Mouse (Mus musculus): ENCODE data around the gene Tle3. TPM values are rescaled to one million over a fixed set of nuclear protein-coding genes. Genes with fewer than 3 reads are reported as not detected.
A peak's percentile ranks its signal among the peaks of the same experiment; 100 is the strongest.

Tle3 gene
- polyA plus RNA-seq, 1 experiment from 2014 or later = 15.9 TPM

DNA sequence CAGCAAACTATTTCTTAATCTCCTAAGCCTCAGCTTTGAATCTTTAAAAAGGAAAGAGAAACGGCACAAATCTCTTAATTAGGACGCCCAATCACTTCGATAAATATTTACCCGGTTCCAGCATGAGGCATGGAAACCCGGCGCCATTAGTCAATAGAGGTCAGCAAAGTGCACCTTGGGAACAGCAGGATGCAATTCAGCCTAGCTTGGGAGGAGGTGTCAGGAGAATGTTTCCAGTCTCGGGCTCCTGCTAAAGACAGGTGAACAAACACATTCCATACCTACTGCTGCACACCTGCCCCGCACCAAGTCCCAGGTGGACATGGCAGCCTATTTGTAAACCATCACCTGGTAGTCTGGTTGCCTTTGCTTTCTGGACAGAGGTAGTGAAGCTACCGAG, 6.1 kb upstream of the Tle3 start:
- Histone ChIP-seq H3K9ac (ENCODE audit: low read depth, low read length) (no peak overlapping the region), H3K4me2 (ENCODE audit: low read depth, low read length) (no peak overlapping the region), H3K36me3 (ENCODE audit: control insufficient read depth, insufficient read depth, low read length) (no peaks in the 10 kb centered on the region), H3K9me3 (ENCODE audit: control insufficient read depth, low read length) (no peaks in the 10 kb centered on the region), H3K27ac (ENCODE audit: low read length) (no peak overlapping the region), H3K27me3 (replicated peaks; ENCODE audit: control insufficient read depth, insufficient read depth, low read length) (no peaks in the 10 kb centered on the region; the same call in 1 of the 2 replicates), H3K4me1 (ENCODE audit: control insufficient read depth, insufficient read depth, low read length) (peaks cover 33% of the 10 kb centered on the region), H3K4me3 (ENCODE audit: low read length) (no peak overlapping the region)
- WGBS = 24% methylated on average over 9 of the region's 9 CpGs
- ATAC-seq = no peak

GRCm38 (mm10) chr9:61367156-61367555, 5.0 kb upstream of the Tle3 start:
- no peak overlapping the region for H3K9ac ChIP-seq (ENCODE audit: low read depth, low read length)
- no peak overlapping the region for H3K4me3 ChIP-seq (ENCODE audit: low read length)
- no peak for ATAC-seq
- H3K27ac ChIP-seq (ENCODE audit: low read length) = no peak overlapping the region; the same call in 1 of the 2 replicates
- H3K36me3 ChIP-seq (ENCODE audit: control insufficient read depth, insufficient read depth, low read length) = no peaks in the 10 kb centered on the region
- H3K27me3 ChIP-seq (replicated peaks; ENCODE audit: control insufficient read depth, insufficient read depth, low read length) = no peaks in the 10 kb centered on the region; the same call in 1 of the 2 replicates
- no peak overlapping the region for H3K4me2 ChIP-seq (ENCODE audit: low read depth, low read length)
- peaks cover 37% of the 10 kb centered on the region for H3K4me1 ChIP-seq (ENCODE audit: control insufficient read depth, insufficient read depth, low read length)
- H3K9me3 ChIP-seq (ENCODE audit: control insufficient read depth, low read length) = no peaks in the 10 kb centered on the region
- 37% methylated on average over 4 of the region's 4 CpGs for WGBS

DNA sequence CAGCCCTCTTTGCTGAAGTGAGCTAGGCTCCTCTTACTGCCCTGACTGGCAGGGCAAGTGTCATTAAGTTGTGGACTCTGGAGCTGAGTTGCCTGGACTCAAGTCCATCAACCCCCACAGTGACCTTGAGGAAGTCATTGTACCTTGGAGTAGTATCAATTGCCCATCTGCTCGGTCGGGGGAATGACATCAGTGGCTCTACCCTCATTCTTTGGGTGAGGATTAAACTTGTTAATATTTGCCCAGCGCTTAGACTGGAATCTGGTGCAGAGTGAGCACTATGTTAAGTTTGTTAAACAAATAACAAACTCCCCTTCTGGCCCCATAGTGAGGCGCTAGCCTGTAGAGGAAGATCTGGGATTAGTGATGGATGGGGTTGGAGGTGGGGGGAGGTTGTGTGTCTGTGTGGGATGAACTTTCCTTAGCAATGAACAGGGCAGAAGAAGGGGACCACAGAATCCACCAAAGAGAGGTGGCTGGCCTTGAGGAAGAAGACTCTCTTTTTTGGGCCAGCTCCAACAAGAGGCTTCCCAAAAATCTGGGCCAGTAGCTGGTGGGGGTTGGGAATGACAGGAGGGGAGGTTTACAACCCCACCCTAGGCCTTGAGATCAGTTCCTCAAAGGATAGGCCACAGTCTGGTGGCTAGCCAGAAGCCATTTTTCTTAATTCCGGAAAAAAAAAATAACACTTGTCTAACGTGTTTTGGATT, 4.2 kb upstream of the Tle3 start:
- Histone ChIP-seq H3K9ac (ENCODE audit: low read depth, low read length) (no peak overlapping the region), H3K27ac (ENCODE audit: low read length) (peak overlapping the region; percentile 10; the same call in 1 of the 2 replicates), H3K4me2 (ENCODE audit: low read depth, low read length) (no peak overlapping the region), H3K4me3 (ENCODE audit: low read length) (no peak overlapping the region), H3K4me1 (ENCODE audit: control insufficient read depth, insufficient read depth, low read length) (peaks cover 37% of the 10 kb centered on the region), H3K36me3 (ENCODE audit: control insufficient read depth, insufficient read depth, low read length) (no peaks in the 10 kb centered on the region), H3K27me3 (replicated peaks; ENCODE audit: control insufficient read depth, insufficient read depth, low read length) (no peaks in the 10 kb centered on the region; the same call in 1 of the 2 replicates), H3K9me3 (ENCODE audit: control insufficient read depth, low read length) (no peaks in the 10 kb centered on the region)
- ATAC-seq = peak; percentile 42
- 14% methylated on average over 6 of the region's 6 CpGs for WGBS

DNA sequence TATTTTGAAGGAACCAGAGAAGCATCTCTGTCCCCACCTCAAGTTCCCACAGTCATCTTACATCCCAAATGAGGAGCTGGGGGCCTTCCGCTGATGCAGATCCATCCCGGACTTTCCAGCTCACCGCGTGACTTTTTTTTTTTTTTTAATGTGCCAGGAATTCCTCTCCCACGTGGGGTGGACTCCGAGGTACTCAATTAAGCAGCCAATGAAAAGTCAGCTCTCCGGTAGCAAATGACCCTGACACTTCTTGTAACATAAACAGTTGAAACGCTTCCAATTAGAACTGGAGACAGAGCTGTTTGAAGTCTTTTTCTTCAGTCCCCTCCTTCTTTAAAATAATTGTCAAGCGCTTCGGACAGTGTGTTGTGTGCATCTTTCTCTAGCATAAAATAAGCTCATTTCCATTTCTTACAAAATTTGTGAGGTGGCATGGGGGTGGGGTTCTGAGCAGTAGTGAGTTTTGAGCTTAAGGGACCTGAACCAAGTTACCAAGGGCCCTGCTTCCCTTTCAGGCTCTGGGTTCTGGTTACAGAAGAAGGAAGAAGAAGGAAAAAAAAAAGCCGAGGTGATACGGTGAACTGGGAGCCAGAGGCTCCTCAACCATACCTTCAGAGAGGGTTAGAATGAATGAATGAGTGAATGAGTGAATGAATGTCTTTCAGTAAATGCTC, 3.5 kb upstream of the Tle3 start:
- Histone ChIP-seq H3K27me3 (replicated peaks; ENCODE audit: control insufficient read depth, insufficient read depth, low read length) (no peaks in the 10 kb centered on the region; the same call in 1 of the 2 replicates), H3K36me3 (ENCODE audit: control insufficient read depth, insufficient read depth, low read length) (no peaks in the 10 kb centered on the region), H3K4me2 (ENCODE audit: low read depth, low read length) (peak overlapping the region; percentile 65), H3K9me3 (ENCODE audit: control insufficient read depth, low read length) (no peaks in the 10 kb centered on the region), H3K27ac (ENCODE audit: low read length) (peak overlapping the region; percentile 43), H3K9ac (ENCODE audit: low read depth, low read length) (0 out of 2 replicates have a peak overlapping the region, but pooled peaks have one; percentile 56), H3K4me3 (ENCODE audit: low read length) (peak overlapping the region; percentile 35), H3K4me1 (ENCODE audit: control insufficient read depth, insufficient read depth, low read length) (peaks cover 37% of the 10 kb centered on the region)
- under 1% methylated on average over 12 of the region's 12 CpGs for WGBS
- no peak for ATAC-seq

DNA sequence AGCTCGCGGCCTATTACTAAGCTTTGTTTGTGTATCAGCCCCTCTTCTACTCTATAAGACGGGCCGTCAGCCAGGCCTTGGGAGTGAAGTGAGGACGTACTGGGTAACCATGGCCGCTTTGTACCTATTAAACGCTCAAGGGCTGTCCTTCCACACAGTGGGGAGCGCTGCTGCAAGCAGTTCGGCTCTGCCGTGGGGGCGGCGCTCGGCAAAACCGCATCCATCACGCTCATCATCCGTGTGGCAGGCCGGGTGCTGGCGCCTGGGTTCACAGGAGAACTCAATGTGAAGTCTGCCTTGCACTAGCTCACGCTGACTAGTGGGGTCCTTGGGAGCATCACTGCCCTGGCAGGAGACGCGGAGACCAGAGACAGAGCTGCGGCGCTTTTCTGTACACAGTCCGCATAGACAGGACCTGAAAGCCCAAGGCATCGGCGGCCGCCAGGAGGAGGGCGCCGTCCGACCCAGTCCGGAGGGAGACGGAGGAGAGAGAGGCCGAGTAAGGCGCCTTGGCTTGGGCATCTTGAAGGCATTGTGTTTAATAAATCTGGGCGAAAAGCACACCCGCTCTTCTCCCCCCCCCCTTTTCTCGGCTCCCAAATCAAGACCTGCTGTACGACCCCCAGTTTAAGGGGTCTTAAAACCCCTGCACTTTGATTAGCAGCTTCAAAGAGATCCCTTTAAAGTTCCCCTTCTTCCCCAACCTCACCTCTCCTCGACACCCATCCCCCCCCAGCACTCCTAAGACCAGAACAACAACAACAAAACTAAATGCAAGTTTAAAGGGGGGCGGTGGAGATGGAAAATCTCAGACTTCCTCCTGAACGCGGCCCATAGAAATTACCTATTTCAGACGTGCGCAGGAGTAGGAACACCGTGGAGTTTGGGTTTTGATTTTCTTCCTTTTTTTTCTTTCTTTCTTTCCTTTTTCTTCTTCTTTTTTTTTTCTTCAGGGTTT, 2.6 kb upstream of the Tle3 start:
- Histone ChIP-seq H3K27me3 (replicated peaks; ENCODE audit: control insufficient read depth, insufficient read depth, low read length) (no peaks in the 10 kb centered on the region; the same call in 1 of the 2 replicates), H3K9ac (ENCODE audit: low read depth, low read length) (peak overlapping the region; percentile 56), H3K27ac (ENCODE audit: low read length) (peak overlapping the region; percentile 43), H3K36me3 (ENCODE audit: control insufficient read depth, insufficient read depth, low read length) (no peaks in the 10 kb centered on the region), H3K4me3 (ENCODE audit: low read length) (peak overlapping the region; percentile 35), H3K4me1 (ENCODE audit: control insufficient read depth, insufficient read depth, low read length) (peaks cover 37% of the 10 kb centered on the region), H3K9me3 (ENCODE audit: control insufficient read depth, low read length) (no peaks in the 10 kb centered on the region), H3K4me2 (ENCODE audit: low read depth, low read length) (peak overlapping the region; percentile 65)
- no peak for ATAC-seq
- WGBS = under 1% methylated on average over 45 of the region's 45 CpGs

- no peaks in the 10 kb centered on the region for H3K9me3 ChIP-seq (ENCODE audit: control insufficient read depth, low read length)
- under 1% methylated on average over 24 of the region's 25 CpGs for WGBS
- H3K27me3 ChIP-seq (replicated peaks; ENCODE audit: control insufficient read depth, insufficient read depth, low read length) = no peaks in the 10 kb centered on the region
- peak overlapping the region; percentile 97 for H3K4me2 ChIP-seq (ENCODE audit: low read depth, low read length)
- peak overlapping the region; percentile 86 for H3K4me3 ChIP-seq (ENCODE audit: low read length)
- peak overlapping the region; percentile 78; the same call in 1 of the 2 replicates for H3K9ac ChIP-seq (ENCODE audit: low read depth, low read length)
- peaks cover 42% of the 10 kb centered on the region for H3K4me1 ChIP-seq (ENCODE audit: control insufficient read depth, insufficient read depth, low read length)
- peak; percentile 75 for ATAC-seq
- H3K36me3 ChIP-seq (ENCODE audit: control insufficient read depth, insufficient read depth, low read length) = no peaks in the 10 kb centered on the region
- H3K27ac ChIP-seq (ENCODE audit: low read length) = peak overlapping the region; percentile 86
Measured at GRCm38 (mm10) chr9:61370454-61370888, 1.7 kb upstream of the Tle3 start.

DNA sequence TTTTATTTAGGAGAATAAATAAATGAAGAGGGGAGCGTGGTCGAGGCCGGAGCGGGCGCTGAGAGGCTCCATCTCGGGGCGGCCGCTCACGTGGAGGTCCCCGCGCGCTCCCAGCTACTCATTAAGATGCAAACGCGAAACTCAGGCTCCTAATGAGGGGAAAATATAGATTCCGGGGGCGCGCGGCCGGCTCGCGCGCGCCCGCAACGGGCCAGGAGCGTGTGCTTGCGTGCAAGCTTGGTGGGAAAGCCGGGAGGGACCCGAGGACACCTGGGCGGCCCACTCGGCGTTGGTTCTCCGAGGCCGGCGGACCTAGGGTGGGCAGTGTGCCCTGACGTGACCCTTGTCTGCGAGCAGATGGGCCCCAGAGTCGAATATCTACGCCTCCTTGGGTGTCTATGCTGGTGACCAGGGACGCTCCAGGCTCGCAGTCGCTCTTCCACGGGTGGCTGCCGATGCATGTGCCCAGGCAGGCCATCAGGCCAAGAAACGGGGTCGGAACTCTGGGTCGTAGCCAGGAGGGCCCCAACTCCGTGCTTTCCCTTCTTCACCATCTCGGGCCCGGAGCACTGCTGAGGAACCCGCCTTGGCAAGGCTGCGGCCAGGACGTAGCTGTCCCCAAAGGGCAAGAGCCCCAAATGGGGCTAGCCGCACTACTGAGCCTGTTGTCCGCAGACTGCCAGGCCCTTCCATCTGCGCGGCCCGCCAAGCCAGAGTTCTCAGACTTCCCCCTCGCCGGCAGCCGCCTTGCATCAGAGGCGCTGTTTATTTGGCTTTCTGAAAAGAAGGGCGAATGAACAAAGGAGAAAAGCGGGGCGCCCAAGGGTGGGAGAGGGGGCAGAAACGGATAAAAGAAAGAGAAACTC, 1.0 kb upstream of the Tle3 start:
- Histone ChIP-seq H3K9me3 (ENCODE audit: control insufficient read depth, low read length) (no peaks in the 10 kb centered on the region), H3K36me3 (ENCODE audit: control insufficient read depth, insufficient read depth, low read length) (no peaks in the 10 kb centered on the region), H3K9ac (ENCODE audit: low read depth, low read length) (peak overlapping the region; percentile 78), H3K27ac (ENCODE audit: low read length) (peak overlapping the region; percentile 86), H3K27me3 (replicated peaks; ENCODE audit: control insufficient read depth, insufficient read depth, low read length) (no peaks in the 10 kb centered on the region), H3K4me3 (ENCODE audit: low read length) (peak overlapping the region; percentile 86), H3K4me1 (ENCODE audit: control insufficient read depth, insufficient read depth, low read length) (peaks cover 47% of the 10 kb centered on the region), H3K4me2 (ENCODE audit: low read depth, low read length) (peak overlapping the region; percentile 97)
- WGBS = under 1% methylated on average over 66 of the region's 66 CpGs
- ATAC-seq = peak; percentile 2; the same call in 1 of the 2 replicates

DNA sequence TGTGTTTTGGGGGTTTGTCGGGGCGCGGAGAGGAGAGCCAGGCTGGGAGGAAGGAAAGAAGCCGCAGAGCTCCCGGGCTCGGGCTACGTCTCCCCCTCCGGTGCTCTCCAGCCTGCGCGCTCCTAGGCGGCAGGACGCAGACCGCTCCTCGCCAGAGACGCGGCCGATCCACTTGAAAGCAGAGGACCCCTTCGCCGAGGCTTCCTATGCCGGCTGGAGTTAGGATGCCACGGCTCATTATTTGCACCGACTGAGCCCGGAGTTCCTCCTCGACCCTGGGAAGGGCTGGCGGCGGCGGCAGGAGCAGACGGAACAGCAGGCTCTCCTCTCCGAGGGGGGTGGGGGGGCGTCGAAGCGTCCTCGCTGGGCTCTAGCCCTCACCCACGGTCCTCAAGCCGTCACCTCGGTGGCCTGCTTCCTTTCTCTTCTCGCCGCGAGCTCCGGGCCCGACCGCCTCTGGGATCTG, 377 bp downstream of the Tle3 start:
- Histone ChIP-seq H3K4me3 (ENCODE audit: low read length) (peak overlapping the region; percentile 86), H3K36me3 (ENCODE audit: control insufficient read depth, insufficient read depth, low read length) (no peaks in the 10 kb centered on the region), H3K9ac (ENCODE audit: low read depth, low read length) (peak overlapping the region; percentile 96), H3K4me2 (ENCODE audit: low read depth, low read length) (peak overlapping the region; percentile 90), H3K27me3 (replicated peaks; ENCODE audit: control insufficient read depth, insufficient read depth, low read length) (no peaks in the 10 kb centered on the region), H3K27ac (ENCODE audit: low read length) (peak overlapping the region; percentile 95), H3K4me1 (ENCODE audit: control insufficient read depth, insufficient read depth, low read length) (peaks cover 55% of the 10 kb centered on the region), H3K9me3 (ENCODE audit: control insufficient read depth, low read length) (no peaks in the 10 kb centered on the region)
- whole genome bisulfite sequencing = 0% methylated on average over 41 of the region's 42 CpGs
- peak; percentile 25 for ATAC-seq

All from intestine, embryonic 16.5 days (tissue).